Mouse (Mus musculus) thymus, adult 2 months (tissue): ENCODE data around the gene Mdh2.

Experiments
- CTCF ChIP-seq: fragments of 200-500 bp; IDR thresholded peaks from 2 replicates; pipeline ENCODE4 v1.5.1; 2012; ENCODE audit warnings: mild to moderate bottlenecking, control low read depth, low read length, moderate library complexity, borderline replicate concordance; ENCODE audit not compliant: control insufficient read depth, poor library complexity, insufficient read depth; ENCODE audit errors: extremely low read depth
- POLR2A ChIP-seq: fragments of 200-500 bp; IDR thresholded peaks from 2 replicates; pipeline ENCODE4 v1.6.1; 2012; ENCODE audit warnings: mild to moderate bottlenecking, low read length, control low read depth, moderate library complexity; ENCODE audit not compliant: control insufficient read depth, poor library complexity, insufficient read depth; ENCODE audit errors: extremely low read depth

DNA sequence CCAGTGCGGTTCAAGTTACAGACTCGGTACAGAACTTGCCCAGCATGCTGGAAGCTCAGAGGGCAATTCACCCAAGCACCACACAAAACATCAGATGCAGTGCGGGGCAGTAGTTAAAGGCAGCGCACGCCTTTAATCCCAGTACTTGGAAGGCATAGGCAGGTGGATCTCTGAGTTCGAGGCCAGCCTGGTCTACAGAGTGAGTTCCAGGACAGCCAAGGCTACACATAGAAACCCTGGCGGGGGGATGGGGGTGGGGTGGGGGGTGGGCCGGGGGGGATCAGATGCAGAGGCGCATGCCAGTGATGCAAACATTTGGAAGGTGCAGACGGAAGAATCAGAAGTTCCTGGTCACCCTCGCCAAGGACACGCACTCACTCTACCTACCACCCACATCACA is 33.5 kb upstream of the Mdh2 start:
- TF ChIP-seq POLR2A, result no peak
- no peak for TF ChIP-seq CTCF
